Mouse (Mus musculus): ENCODE results near the gene Nedd4. TPM values are rescaled to one million over a fixed set of nuclear protein-coding genes. Genes with fewer than 3 reads are reported as not detected.
"Not testable (repeated sequence)": the region's sequence is repeated elsewhere in the genome, so short reads cannot be mapped to it uniquely, and the experiment has no call there.

The Nedd4 gene
- polyA plus RNA-seq, 1 experiment from 2014 or later: 704 TPM

- Histone ChIP-seq H3K4me3 (peak overlapping the region; percentile 34), H3K9ac (peak overlapping the region; percentile 70), H3K9me3 (replicated peaks) (no peaks in the 10 kb centered on the region), H3K4me1 (peaks cover 20% of the 10 kb centered on the region), H3K27ac (peak overlapping the region; percentile 99), H3K27me3 (no peaks in the 10 kb centered on the region), H3K36me3 (no peaks in the 10 kb centered on the region), H3K4me2 (replicated peaks) (peak overlapping the region; percentile 60)
- WGBS: under 1% methylated on average over 27 of the region's 27 CpGs
- ATAC-seq (ENCODE audit: low FRiP score): peak; percentile 97
Observed at GRCm38 (mm10) chr9:72639843-72640621, 22.1 kb upstream of the Nedd4 start.

GRCm38 (mm10) chr9:72640642-72641041, 21.5 kb upstream of the Nedd4 start:
- 13% methylated on average over 7 of the region's 7 CpGs for WGBS
- Histone ChIP-seq H3K27me3 (no peaks in the 10 kb centered on the region), H3K4me1 (peaks cover 20% of the 10 kb centered on the region), H3K9me3 (replicated peaks) (no peaks in the 10 kb centered on the region), H3K4me3 (no peak overlapping the region), H3K9ac (no peak overlapping the region), H3K4me2 (replicated peaks) (peak overlapping the region; percentile 60), H3K27ac (peak overlapping the region; percentile 99), H3K36me3 (no peaks in the 10 kb centered on the region)
- no peak for ATAC-seq (ENCODE audit: low FRiP score)

- peak overlapping the region; percentile 99 for H3K27ac ChIP-seq
- WGBS: 61% methylated on average over 6 of the region's 6 CpGs
- H3K36me3 ChIP-seq: no peaks in the 10 kb centered on the region
- no peak for ATAC-seq (ENCODE audit: low FRiP score)
- no peak overlapping the region for H3K9ac ChIP-seq
- no peak overlapping the region for H3K4me3 ChIP-seq
- H3K9me3 ChIP-seq (replicated peaks): no peaks in the 10 kb centered on the region
- H3K4me2 ChIP-seq (replicated peaks): no peak overlapping the region
- H3K4me1 ChIP-seq: peaks cover 20% of the 10 kb centered on the region
- H3K27me3 ChIP-seq: no peaks in the 10 kb centered on the region
Observed at GRCm38 (mm10) chr9:72641093-72641680, 21.0 kb upstream of the Nedd4 start.

GRCm38 (mm10) chr9:72642756-72643447, 19.2 kb upstream of the Nedd4 start:
- not testable (repeated sequence) for H3K36me3 ChIP-seq; H3K4me2 ChIP-seq (replicated peaks); H3K4me3 ChIP-seq; H3K27me3 ChIP-seq; H3K9me3 ChIP-seq (replicated peaks); H3K27ac ChIP-seq; H3K9ac ChIP-seq; ATAC-seq (ENCODE audit: low FRiP score)
- 93% methylated on average over 4 of the region's 4 CpGs for WGBS
- peaks cover 20% of the 10 kb centered on the region for H3K4me1 ChIP-seq

GRCm38 (mm10) chr9:72643651-72644417, 18.3 kb upstream of the Nedd4 start:
- Histone ChIP-seq H3K4me1 (peaks cover 20% of the 10 kb centered on the region), H3K9ac (no peak overlapping the region), H3K27me3 (no peaks in the 10 kb centered on the region), H3K4me3 (no peak overlapping the region), H3K27ac (no peak overlapping the region), H3K36me3 (no peaks in the 10 kb centered on the region), H3K4me2 (replicated peaks) (no peak overlapping the region), H3K9me3 (replicated peaks) (no peaks in the 10 kb centered on the region)
- ATAC-seq (ENCODE audit: low FRiP score): no peak
- 81% methylated on average over 6 of the region's 6 CpGs for WGBS

- H3K4me1 ChIP-seq: peaks cover 13% of the 10 kb centered on the region
- H3K4me2 ChIP-seq (replicated peaks): no peak overlapping the region
- no peak overlapping the region for H3K4me3 ChIP-seq
- WGBS: 51% methylated on average over 6 of the region's 6 CpGs
- no peaks in the 10 kb centered on the region for H3K9me3 ChIP-seq (replicated peaks)
- H3K36me3 ChIP-seq: no peaks in the 10 kb centered on the region
- no peak overlapping the region for H3K9ac ChIP-seq
- ATAC-seq (ENCODE audit: low FRiP score): no peak
- H3K27me3 ChIP-seq: no peaks in the 10 kb centered on the region
- no peak overlapping the region for H3K27ac ChIP-seq
Observed at GRCm38 (mm10) chr9:72644418-72645110, 17.6 kb upstream of the Nedd4 start.

GRCm38 (mm10) chr9:72649781-72650180, 12.4 kb upstream of the Nedd4 start:
- H3K27me3 ChIP-seq: no peaks in the 10 kb centered on the region
- no peaks in the 10 kb centered on the region for H3K36me3 ChIP-seq
- H3K4me2 ChIP-seq (replicated peaks): no peak overlapping the region
- no peak overlapping the region for H3K9ac ChIP-seq
- no peak for ATAC-seq (ENCODE audit: low FRiP score)
- H3K9me3 ChIP-seq (replicated peaks): no peaks in the 10 kb centered on the region
- WGBS: 76% methylated on average over 2 of the region's 2 CpGs
- H3K4me1 ChIP-seq: peaks cover 17% of the 10 kb centered on the region; the same call in 1 of the 2 replicates
- no peak overlapping the region for H3K4me3 ChIP-seq
- H3K27ac ChIP-seq: no peak overlapping the region

GRCm38 (mm10) chr9:72652961-72653360, 9.2 kb upstream of the Nedd4 start:
- 0 out of 2 replicates have a peak overlapping the region, but pooled peaks have one; percentile 15 for H3K4me2 ChIP-seq (replicated peaks)
- no peaks in the 10 kb centered on the region for H3K9me3 ChIP-seq (replicated peaks)
- no peaks in the 10 kb centered on the region for H3K27me3 ChIP-seq
- 26% methylated on average over 8 of the region's 8 CpGs for WGBS
- no peaks in the 10 kb centered on the region for H3K36me3 ChIP-seq
- ATAC-seq (ENCODE audit: low FRiP score): no peak
- H3K9ac ChIP-seq: no peak overlapping the region
- peaks cover 28% of the 10 kb centered on the region; the same call in 1 of the 2 replicates for H3K4me1 ChIP-seq
- peak overlapping the region; percentile 81 for H3K27ac ChIP-seq
- no peak overlapping the region for H3K4me3 ChIP-seq

- Histone ChIP-seq H3K27me3 (no peaks in the 10 kb centered on the region), H3K4me2 (replicated peaks) (0 out of 2 replicates have a peak overlapping the region, but pooled peaks have one; percentile 15), H3K27ac (peak overlapping the region; percentile 81), H3K4me3 (no peak overlapping the region), H3K9me3 (replicated peaks) (no peaks in the 10 kb centered on the region), H3K9ac (no peak overlapping the region), H3K36me3 (no peaks in the 10 kb centered on the region), H3K4me1 (peaks cover 28% of the 10 kb centered on the region; the same call in 1 of the 2 replicates)
- no peak for ATAC-seq (ENCODE audit: low FRiP score)
- WGBS: 49% methylated on average over 4 of the region's 4 CpGs
Observed at GRCm38 (mm10) chr9:72653533-72653932, 8.6 kb upstream of the Nedd4 start.

- Histone ChIP-seq H3K9me3 (replicated peaks) (no peaks in the 10 kb centered on the region), H3K4me2 (replicated peaks) (no peak overlapping the region), H3K27ac (no peak overlapping the region), H3K9ac (no peak overlapping the region), H3K4me3 (no peak overlapping the region), H3K27me3 (no peaks in the 10 kb centered on the region), H3K36me3 (no peaks in the 10 kb centered on the region), H3K4me1 (peaks cover 28% of the 10 kb centered on the region; the same call in 1 of the 2 replicates)
- ATAC-seq (ENCODE audit: low FRiP score): peak; percentile 49; the same call in 1 of the 2 replicates
- 62% methylated on average over 6 of the region's 6 CpGs for WGBS
Observed at GRCm38 (mm10) chr9:72654593-72655242, 7.4 kb upstream of the Nedd4 start.

GRCm38 (mm10) chr9:72655602-72656001, 6.5 kb upstream of the Nedd4 start:
- no peak for ATAC-seq (ENCODE audit: low FRiP score)
- Histone ChIP-seq H3K4me3 (no peak overlapping the region), H3K4me1 (peaks cover 28% of the 10 kb centered on the region; the same call in 1 of the 2 replicates), H3K36me3 (no peaks in the 10 kb centered on the region), H3K9me3 (replicated peaks) (no peaks in the 10 kb centered on the region), H3K27ac (no peak overlapping the region), H3K4me2 (replicated peaks) (no peak overlapping the region), H3K27me3 (no peaks in the 10 kb centered on the region), H3K9ac (no peak overlapping the region)
- WGBS: 77% methylated on average over 5 of the region's 5 CpGs
